Mouse (Mus musculus): Measurements from ENCODE around the gene Prim2. TPM values are rescaled to one million over a fixed set of nuclear protein-coding genes. Genes with fewer than 3 reads are reported as not detected.

The Prim2 gene
- polyA plus RNA-seq, 1 experiment from 2014 or later: 40.7 TPM

Other genes with a start within 250 kb of the Prim2 start
- 30.3 and 32.3 TPM in 2 replicates for gene Rab23, start 50.1 kb upstream of the Prim2 start, polyA plus RNA-seq (2014; fragmentation: Nextera tagmentation; extraction: Ambion mirVana)
- 61.7 and 63.2 TPM in 2 replicates for gene Bag2, start 88.0 kb upstream of the Prim2 start, polyA plus RNA-seq (2014; fragmentation: Nextera tagmentation; extraction: Ambion mirVana)
- 34.6 and 37.8 TPM in 2 replicates for gene Zfp451, start 144.8 kb upstream of the Prim2 start, polyA plus RNA-seq (2014; fragmentation: Nextera tagmentation; extraction: Ambion mirVana)
- gene Bend6, start 238.0 kb upstream of the Prim2 start, polyA plus RNA-seq (2014; fragmentation: Nextera tagmentation; extraction: Ambion mirVana): 1.1 and 2.2 TPM in 2 replicates
- 42.0 and 42.9 TPM in 2 replicates for gene Dst, start 238.4 kb upstream of the Prim2 start, polyA plus RNA-seq (2014; fragmentation: Nextera tagmentation; extraction: Ambion mirVana)